Mouse (Mus musculus) liver, postnatal 0 days (tissue): Measurements from ENCODE around the gene Clstn2.

Source experiments
- CTCF ChIP-seq: sonication (generic); IDR thresholded peaks from 2 replicates; pipeline ENCODE4 v1.5.1; 2016; ENCODE audit warnings: antibody characterized with exemption, low read depth
- EP300 ChIP-seq: IDR thresholded peaks from 2 replicates; pipeline ENCODE4 v1.6.1; 2016; ENCODE audit warnings: antibody characterized with exemption, low read depth, mild to moderate bottlenecking

DNA sequence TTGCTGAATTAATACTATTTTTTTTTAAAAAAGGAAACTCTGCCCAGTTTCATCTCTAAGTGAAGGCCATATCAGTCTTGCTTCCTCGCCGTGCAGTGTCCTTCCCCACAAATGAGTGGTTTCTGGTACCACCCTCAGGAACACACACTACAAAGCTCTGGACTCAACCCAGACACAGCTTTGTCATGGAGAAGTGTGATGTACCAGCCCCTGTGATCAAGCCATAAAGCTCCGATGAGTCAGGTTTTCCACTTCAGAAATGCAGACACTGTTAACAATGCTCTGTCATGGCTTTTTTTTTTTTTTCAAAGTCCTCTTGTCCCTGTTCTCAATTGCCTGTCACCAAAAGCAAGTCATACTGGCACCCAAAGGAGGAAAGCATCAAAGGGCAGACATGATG is 507.4 kb downstream of the Clstn2 start:
- TF ChIP-seq CTCF (no peak), EP300 (no peak)
